In the genomic region with DNA sequence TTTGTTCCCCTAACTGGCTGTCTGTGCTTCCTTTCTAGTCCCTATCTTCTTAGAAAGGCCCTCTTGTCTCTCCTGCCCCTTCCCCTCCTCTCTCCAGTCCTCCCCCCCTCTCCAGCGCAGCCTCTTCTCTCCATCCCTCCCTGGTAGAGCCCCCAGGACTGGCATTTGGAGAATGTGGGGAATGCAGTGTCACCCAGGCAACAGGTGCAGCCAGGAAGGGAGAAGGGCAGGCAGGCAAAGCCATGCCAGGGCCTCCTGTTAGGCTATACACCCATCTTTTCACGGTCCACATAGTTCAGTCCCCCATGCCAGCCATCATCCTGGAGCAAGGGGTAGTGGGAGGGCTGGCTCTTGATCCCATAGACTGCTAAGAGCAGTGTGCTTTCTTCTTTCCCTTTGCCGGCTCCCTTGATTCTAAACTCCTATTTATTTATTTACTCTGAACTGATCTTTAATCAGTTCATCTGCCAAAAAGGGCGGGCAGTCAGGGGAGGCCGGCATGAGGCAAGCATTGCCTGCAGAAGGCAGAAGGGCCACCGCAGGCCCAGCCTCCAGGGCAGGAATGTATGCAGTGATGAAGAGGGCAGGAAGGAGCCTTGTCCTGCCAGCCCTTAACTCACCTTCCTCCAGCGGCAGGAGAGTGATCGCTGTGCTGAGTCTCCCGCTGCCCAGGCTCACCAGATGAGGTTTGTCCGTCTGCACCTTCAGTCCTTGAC, we compare ENCODE assay signal across 10 mouse cellular contexts. TPM values are rescaled to one million over a fixed set of nuclear protein-coding genes. Genes with fewer than 3 reads are reported as not detected.
DNase-seq lines count a peak whose midpoint lies in the region; ATAC-seq lines count a peak whose summit lies in the region.
"Had no signal": no experiment of that assay in that cellular context is flagged by ENCODE, and none has a peak within 500 bp of the region (broad histone marks: within the 10 kb centered on the region; RNA-seq: fewer than 3 reads in every experiment).

No protein-coding gene starts in this region.

- no peaks in the 10 kb centered on the region for H3K36me3 ChIP-seq in midbrain, embryonic 10.5 days
- no peaks in the 10 kb centered on the region for H3K36me3 ChIP-seq in midbrain, embryonic 15.5 days (replicated peaks)
- peaks cover 10% of the 10 kb centered on the region; the same call in 1 of the 2 replicates for H3K36me3 ChIP-seq in kidney, embryonic 14.5 days (ENCODE audit: control insufficient read depth, insufficient read depth, low read length)
- no peaks in the 10 kb centered on the region for H3K36me3 ChIP-seq in neural tube, embryonic 14.5 days (ENCODE audit: control insufficient read depth, insufficient read depth, low read length)
- H3K36me3 ChIP-seq: hindbrain, embryonic 15.5 days had no signal

- peak overlapping the region; percentile 14; the same call in 1 of the 2 replicates for H3K4me3 ChIP-seq in midbrain, embryonic 10.5 days
- no peak overlapping the region for H3K4me3 ChIP-seq in midbrain, embryonic 15.5 days
- no peak overlapping the region for H3K4me3 ChIP-seq in kidney, embryonic 14.5 days (ENCODE audit: low read length)
- H3K4me3 ChIP-seq in neural tube, embryonic 14.5 days (ENCODE audit: low read depth, low read length) = no peak overlapping the region
- H3K4me3 ChIP-seq: hindbrain, embryonic 15.5 days had no signal

- peak overlapping the region; percentile 81 for H3K27ac ChIP-seq in midbrain, embryonic 10.5 days (replicated peaks)
- no peak overlapping the region for H3K27ac ChIP-seq in midbrain, embryonic 15.5 days
- no peak overlapping the region; the same call in 1 of the 2 replicates for H3K27ac ChIP-seq in kidney, embryonic 14.5 days (ENCODE audit: low read depth, low read length)
- H3K27ac ChIP-seq in neural tube, embryonic 14.5 days (ENCODE audit: low read depth, low read length) = no peak overlapping the region
- H3K27ac ChIP-seq: hindbrain, embryonic 15.5 days had no signal

- WGBS in midbrain, embryonic 10.5 days = 49% methylated on average over 10 of the region's 10 CpGs
- 44% methylated on average over 10 of the region's 10 CpGs for WGBS in midbrain, embryonic 15.5 days
- 37% methylated on average over 10 of the region's 10 CpGs for WGBS in kidney, embryonic 14.5 days
- 44% methylated on average over 10 of the region's 10 CpGs for WGBS in neural tube, embryonic 14.5 days

- peak; percentile 18 for DNase-seq in cerebellum, adult 9-11 months
- DNase-seq in cerebellum, postnatal 14 days = no peak
- DNase-seq in midbrain, embryonic 10.5 days (ENCODE audit: low spot score) = no peak
- no peak for DNase-seq in frontal cortex, postnatal 14 days (ENCODE audit: low spot score in 2 of 2)

- H3K4me2 ChIP-seq in midbrain, embryonic 15.5 days = no peak overlapping the region
- H3K4me2 ChIP-seq in kidney, embryonic 14.5 days (replicated peaks; ENCODE audit: low read depth, low read length) = no peak overlapping the region
- no peak overlapping the region for H3K4me2 ChIP-seq in neural tube, embryonic 14.5 days (ENCODE audit: low read depth, low read length)
- H3K4me2 ChIP-seq: hindbrain, embryonic 15.5 days had no signal

- H3K4me1 ChIP-seq in midbrain, embryonic 10.5 days = peaks cover 74% of the 10 kb centered on the region
- H3K4me1 ChIP-seq in midbrain, embryonic 15.5 days = peaks cover 50% of the 10 kb centered on the region
- peaks cover 20% of the 10 kb centered on the region for H3K4me1 ChIP-seq in kidney, embryonic 14.5 days (ENCODE audit: control insufficient read depth, insufficient read depth, low read length)
- H3K4me1 ChIP-seq in neural tube, embryonic 14.5 days (ENCODE audit: control insufficient read depth, insufficient read depth, low read length) = peaks cover 29% of the 10 kb centered on the region; the same call in 1 of the 2 replicates

- peaks cover 3% of the 10 kb centered on the region; the same call in 1 of the 2 replicates for H3K27me3 ChIP-seq in midbrain, embryonic 10.5 days (ENCODE audit: low read depth, poor library complexity, severe bottlenecking)
- no peaks in the 10 kb centered on the region for H3K27me3 ChIP-seq in midbrain, embryonic 15.5 days (replicated peaks)
- no peaks in the 10 kb centered on the region for H3K27me3 ChIP-seq in kidney, embryonic 14.5 days (ENCODE audit: control insufficient read depth, insufficient read depth, low read length)
- no peaks in the 10 kb centered on the region for H3K27me3 ChIP-seq in neural tube, embryonic 14.5 days (ENCODE audit: control insufficient read depth, insufficient read depth, low read length)
- H3K27me3 ChIP-seq: hindbrain, embryonic 15.5 days had no signal

- no peak for ATAC-seq in midbrain, embryonic 15.5 days (replicated peaks)
- ATAC-seq in kidney, embryonic 14.5 days (ENCODE audit: low FRiP score, low TSS enrichment) = peak; percentile 37; the same call in 1 of the 2 replicates
- ATAC-seq in neural tube, embryonic 14.5 days (ENCODE audit: low read depth) = peak; percentile 38; the same call in 1 of the 2 replicates
- ATAC-seq in activated CD4-positive, CD25-positive, alpha-beta regulatory T cell, adult 4 months = no peak

- no peaks in the 10 kb centered on the region for H3K9me3 ChIP-seq in midbrain, embryonic 10.5 days (replicated peaks)
- no peaks in the 10 kb centered on the region for H3K9me3 ChIP-seq in midbrain, embryonic 15.5 days
- H3K9me3 ChIP-seq in kidney, embryonic 14.5 days (ENCODE audit: control insufficient read depth, low read length) = no peaks in the 10 kb centered on the region
- H3K9me3 ChIP-seq in neural tube, embryonic 14.5 days (ENCODE audit: control insufficient read depth, low read length) = no peaks in the 10 kb centered on the region
- H3K9me3 ChIP-seq: hindbrain, embryonic 15.5 days had no signal

- H3K9ac ChIP-seq in midbrain, embryonic 15.5 days = no peak overlapping the region
- no peak overlapping the region for H3K9ac ChIP-seq in kidney, embryonic 14.5 days (ENCODE audit: low read depth, low read length)
- H3K9ac ChIP-seq in neural tube, embryonic 14.5 days (replicated peaks; ENCODE audit: low read depth, low read length) = no peak overlapping the region
- H3K9ac ChIP-seq: hindbrain, embryonic 15.5 days had no signal

RNA-seq across cellular contexts. Expression of gene Phldb1, which starts 8.4 kb away (rescaled TPM):
- 40.8 and 49.1 TPM in 2 replicates for polyA plus RNA-seq in midbrain, embryonic 10.5 days (2016; fragmentation: Nextera tagmentation; extraction: Ambion mirVana)
- polyA plus RNA-seq in midbrain, embryonic 15.5 days (2015; fragmentation: Nextera tagmentation; extraction: Ambion mirVana) = 56.5 and 58.9 TPM in 2 replicates
- polyA plus RNA-seq in kidney, embryonic 14.5 days (2014; fragmentation: Nextera tagmentation; extraction: Ambion mirVana) = 24.9 and 28.7 TPM in 2 replicates
- polyA plus RNA-seq in neural tube, embryonic 14.5 days (2014; fragmentation: Nextera tagmentation; extraction: Ambion mirVana) = 38.8 and 45.5 TPM in 2 replicates
- under 1 TPM in 1 of 2 experiments, not detected in 1; 0.30 TPM for polyA plus RNA-seq in activated CD4-positive, CD25-positive, alpha-beta regulatory T cell, adult 4 months (2017; shearing (Covaris generic))

RNA-seq across cellular contexts. Expression of gene Arcn1, which starts 41.1 kb away (rescaled TPM):
- 165 and 172 TPM in 2 replicates for polyA plus RNA-seq in midbrain, embryonic 10.5 days (2016; fragmentation: Nextera tagmentation; extraction: Ambion mirVana)
- 134 and 136 TPM in 2 replicates for polyA plus RNA-seq in midbrain, embryonic 15.5 days (2015; fragmentation: Nextera tagmentation; extraction: Ambion mirVana)
- 116 and 219 TPM in 2 replicates for polyA plus RNA-seq in kidney, embryonic 14.5 days (2014; fragmentation: Nextera tagmentation; extraction: Ambion mirVana)
- polyA plus RNA-seq in neural tube, embryonic 14.5 days (2014; fragmentation: Nextera tagmentation; extraction: Ambion mirVana) = 153 and 177 TPM in 2 replicates
- polyA plus RNA-seq in activated CD4-positive, CD25-positive, alpha-beta regulatory T cell, adult 4 months (2017; shearing (Covaris generic)) = 10 to 100 TPM; 83.9 to 84.2 TPM

RNA-seq across cellular contexts. Expression of gene Ift46, which starts 41.1 kb away (rescaled TPM):
- polyA plus RNA-seq in midbrain, embryonic 10.5 days (2016; fragmentation: Nextera tagmentation; extraction: Ambion mirVana) = 130 and 144 TPM in 2 replicates
- 168 and 169 TPM in 2 replicates for polyA plus RNA-seq in midbrain, embryonic 15.5 days (2015; fragmentation: Nextera tagmentation; extraction: Ambion mirVana)
- 122 and 131 TPM in 2 replicates for polyA plus RNA-seq in kidney, embryonic 14.5 days (2014; fragmentation: Nextera tagmentation; extraction: Ambion mirVana)
- 160 and 170 TPM in 2 replicates for polyA plus RNA-seq in neural tube, embryonic 14.5 days (2014; fragmentation: Nextera tagmentation; extraction: Ambion mirVana)
- 10 to 100 TPM; 62.3 to 65.5 TPM for polyA plus RNA-seq in activated CD4-positive, CD25-positive, alpha-beta regulatory T cell, adult 4 months (2017; shearing (Covaris generic))

RNA-seq across cellular contexts. Expression of gene Treh, which starts 53.6 kb away (rescaled TPM):
- not detected in 2 replicates for polyA plus RNA-seq in midbrain, embryonic 10.5 days (2016; fragmentation: Nextera tagmentation; extraction: Ambion mirVana)
- not detected in 2 replicates for polyA plus RNA-seq in midbrain, embryonic 15.5 days (2015; fragmentation: Nextera tagmentation; extraction: Ambion mirVana)
- polyA plus RNA-seq in kidney, embryonic 14.5 days (2014; fragmentation: Nextera tagmentation; extraction: Ambion mirVana) = not detected in 2 replicates
- not detected in 2 replicates for polyA plus RNA-seq in neural tube, embryonic 14.5 days (2014; fragmentation: Nextera tagmentation; extraction: Ambion mirVana)
- polyA plus RNA-seq in activated CD4-positive, CD25-positive, alpha-beta regulatory T cell, adult 4 months (2017; shearing (Covaris generic)) = not detected
- polyA plus RNA-seq: hindbrain, embryonic 15.5 days; limb, embryonic 11.5 days had no signal

Comparison
In these comparisons a context has a peak if more than half of its experiments do, and no peak if none do; other contexts are left out.
1. ATAC-seq: peak in kidney, embryonic 14.5 days (single experiment) and neural tube, embryonic 14.5 days (single experiment); none in midbrain, embryonic 15.5 days (single experiment) and activated CD4-positive, CD25-positive, alpha-beta regulatory T cell, adult 4 months (single experiment).
2. RNA of gene Phldb1, which starts 8.4 kb away (polyA plus RNA-seq): 56.5 to 58.9 TPM in midbrain, embryonic 15.5 days, 40.8 to 49.1 TPM in midbrain, embryonic 10.5 days, 38.8 to 45.5 TPM in neural tube, embryonic 14.5 days and 24.9 to 28.7 TPM in kidney, embryonic 14.5 days; 0.30 TPM in activated CD4-positive, CD25-positive, alpha-beta regulatory T cell, adult 4 months; every median in the first group is over 10 times any median in the second.